ENCODE assay signal across 8 mouse cellular contexts in genomic region chr2:84840748-84841563, GRCm38 (mm10). TPM values are rescaled to one million over a fixed set of nuclear protein-coding genes. Genes with fewer than 3 reads are reported as not detected.
DNase-seq lines count a peak whose midpoint lies in the region; ATAC-seq lines count a peak whose summit lies in the region.

No protein-coding gene starts in this region.

- peaks cover 41% of the 10 kb centered on the region for H3K4me1 ChIP-seq in forebrain, embryonic 10.5 days
- peaks cover 34% of the 10 kb centered on the region for H3K4me1 ChIP-seq in limb, embryonic 15.5 days
- H3K4me1 ChIP-seq in stomach, embryonic 15.5 days: peaks cover 22% of the 10 kb centered on the region

- no peak for ATAC-seq in limb, embryonic 15.5 days (ENCODE audit: insufficient number of reproducible peaks, low FRiP score, low TSS enrichment, low read depth)
- peak; percentile 10 for ATAC-seq in stomach, embryonic 15.5 days (ENCODE audit: insufficient read depth, low FRiP score, low read depth)
- no peak for ATAC-seq in monocyte, adult 5-6 weeks (replicated peaks; ENCODE audit: insufficient number of reproducible peaks, low FRiP score, low TSS enrichment, poor library complexity, severe bottlenecking)

- DNase-seq in spleen, adult 12 weeks (ENCODE audit: low spot score): peak; percentile 21
- no peak for DNase-seq in spleen, adult 18-20 months
- DNase-seq in forebrain, embryonic 10.5 days (ENCODE audit: extremely low spot score, low spot score): no peak
- no peak for DNase-seq in adrenal gland, postnatal 36 days
- no peak for DNase-seq in left cerebral cortex, postnatal 4 days

- 9% methylated on average over 17 of the region's 17 CpGs for WGBS in forebrain, embryonic 10.5 days
- WGBS in limb, embryonic 15.5 days: 7% methylated on average over 17 of the region's 17 CpGs
- 3% methylated on average over 17 of the region's 17 CpGs for WGBS in stomach, embryonic 15.5 days

- H3K9me3 ChIP-seq in forebrain, embryonic 10.5 days: no peaks in the 10 kb centered on the region
- no peaks in the 10 kb centered on the region for H3K9me3 ChIP-seq in limb, embryonic 15.5 days
- no peaks in the 10 kb centered on the region for H3K9me3 ChIP-seq in stomach, embryonic 15.5 days

- peak overlapping the region; percentile 59 for H3K9ac ChIP-seq in limb, embryonic 15.5 days
- peak overlapping the region; percentile 84 for H3K9ac ChIP-seq in stomach, embryonic 15.5 days

- H3K4me2 ChIP-seq in limb, embryonic 15.5 days: peak overlapping the region; percentile 90
- H3K4me2 ChIP-seq in stomach, embryonic 15.5 days: peak overlapping the region; percentile 90

- intact Hi-C loops in left cerebral cortex, postnatal 4 days (cut with DNase I): no loop called here

- H3K4me3 ChIP-seq in forebrain, embryonic 10.5 days: peak overlapping the region; percentile 79
- H3K4me3 ChIP-seq in limb, embryonic 15.5 days: peak overlapping the region; percentile 66
- peak overlapping the region; percentile 70 for H3K4me3 ChIP-seq in stomach, embryonic 15.5 days (replicated peaks)

- peaks cover 25% of the 10 kb centered on the region for H3K27me3 ChIP-seq in forebrain, embryonic 10.5 days (ENCODE audit: poor library complexity, severe bottlenecking)
- peaks cover 3% of the 10 kb centered on the region; the same call in 1 of the 2 replicates for H3K27me3 ChIP-seq in limb, embryonic 15.5 days
- no peaks in the 10 kb centered on the region for H3K27me3 ChIP-seq in stomach, embryonic 15.5 days (replicated peaks)

- peaks cover 23% of the 10 kb centered on the region for H3K36me3 ChIP-seq in forebrain, embryonic 10.5 days (replicated peaks)
- 0 out of 2 replicates have a peak, but pooled peaks cover 4% of the 10 kb centered on the region for H3K36me3 ChIP-seq in limb, embryonic 15.5 days
- H3K36me3 ChIP-seq in stomach, embryonic 15.5 days: no peaks in the 10 kb centered on the region

- H3K27ac ChIP-seq in forebrain, embryonic 10.5 days: peak overlapping the region; percentile 96
- H3K27ac ChIP-seq in limb, embryonic 15.5 days: peak overlapping the region; percentile 86
- H3K27ac ChIP-seq in stomach, embryonic 15.5 days: peak overlapping the region; percentile 91

RNA-seq across cellular contexts. Expression of gene Slc43a1, which starts 2.3 kb away (rescaled TPM):
- polyA plus RNA-seq in forebrain, embryonic 10.5 days (2016; fragmentation: Nextera tagmentation; extraction: Ambion mirVana): 28.5 and 29.3 TPM in 2 replicates
- 14.5 and 16.5 TPM in 2 replicates for polyA plus RNA-seq in limb, embryonic 15.5 days (2015; fragmentation: Nextera tagmentation; extraction: Ambion mirVana)
- polyA plus RNA-seq in stomach, embryonic 15.5 days (2015; fragmentation: Nextera tagmentation; extraction: Ambion mirVana): 19.5 and 26.3 TPM in 2 replicates
- total RNA-seq in monocyte, adult 5-6 weeks (2017): 0.29 to 0.32 TPM in 2 of 3 replicates, not detected in the other
- 1 to 10 TPM; 6.6 to 7.5 TPM for total RNA-seq in adrenal gland, postnatal 36 days (2021)
- total RNA-seq in left cerebral cortex, postnatal 4 days (2021): 1 to 10 TPM in 1 of 2 experiments, under 1 TPM in 1; 0.46 to 1.3 TPM

RNA-seq across cellular contexts. Expression of gene Timm10, which starts 14.2 kb away (rescaled TPM):
- 68.6 and 70.9 TPM in 2 replicates for polyA plus RNA-seq in forebrain, embryonic 10.5 days (2016; fragmentation: Nextera tagmentation; extraction: Ambion mirVana)
- polyA plus RNA-seq in limb, embryonic 15.5 days (2015; fragmentation: Nextera tagmentation; extraction: Ambion mirVana): 45.0 and 49.8 TPM in 2 replicates
- polyA plus RNA-seq in stomach, embryonic 15.5 days (2015; fragmentation: Nextera tagmentation; extraction: Ambion mirVana): 47.2 and 50.4 TPM in 2 replicates
- 11.3 to 21.0 TPM (median 16.2 TPM) in 3 replicates for total RNA-seq in monocyte, adult 5-6 weeks (2017)
- 10 to 100 TPM; 46.2 to 51.4 TPM for total RNA-seq in adrenal gland, postnatal 36 days (2021)
- 10 to 100 TPM; 55.5 to 60.4 TPM for total RNA-seq in left cerebral cortex, postnatal 4 days (2021)

RNA-seq across cellular contexts. Expression of gene Smtnl1, which starts 18.5 kb away (rescaled TPM):
- 0.46 TPM in 1 of 2 replicates, not detected in the other for polyA plus RNA-seq in forebrain, embryonic 10.5 days (2016; fragmentation: Nextera tagmentation; extraction: Ambion mirVana)
- polyA plus RNA-seq in limb, embryonic 15.5 days (2015; fragmentation: Nextera tagmentation; extraction: Ambion mirVana): 0.76 and 3.4 TPM in 2 replicates
- 0.08 and 0.19 TPM in 2 replicates for polyA plus RNA-seq in stomach, embryonic 15.5 days (2015; fragmentation: Nextera tagmentation; extraction: Ambion mirVana)
- total RNA-seq in monocyte, adult 5-6 weeks (2017): not detected in 3 replicates
- not detected for total RNA-seq in adrenal gland, postnatal 36 days (2021)
- total RNA-seq in left cerebral cortex, postnatal 4 days (2021): not detected

RNA-seq across cellular contexts. Expression of gene Ube2l6, which starts 42.3 kb away (rescaled TPM):
- 28.8 and 33.1 TPM in 2 replicates for polyA plus RNA-seq in forebrain, embryonic 10.5 days (2016; fragmentation: Nextera tagmentation; extraction: Ambion mirVana)
- polyA plus RNA-seq in limb, embryonic 15.5 days (2015; fragmentation: Nextera tagmentation; extraction: Ambion mirVana): 45.5 and 49.2 TPM in 2 replicates
- polyA plus RNA-seq in stomach, embryonic 15.5 days (2015; fragmentation: Nextera tagmentation; extraction: Ambion mirVana): 52.7 and 79.0 TPM in 2 replicates
- total RNA-seq in monocyte, adult 5-6 weeks (2017): 19.2 to 64.4 TPM (median 43.8 TPM) in 3 replicates
- total RNA-seq in adrenal gland, postnatal 36 days (2021): 10 to 100 TPM; 17.1 to 23.1 TPM
- 1 to 10 TPM; 5.3 to 5.7 TPM for total RNA-seq in left cerebral cortex, postnatal 4 days (2021)

RNA-seq across cellular contexts. Expression of gene Rtn4rl2, which starts 45.6 kb away (rescaled TPM):
- polyA plus RNA-seq in forebrain, embryonic 10.5 days (2016; fragmentation: Nextera tagmentation; extraction: Ambion mirVana): 0.78 and 1.0 TPM in 2 replicates
- polyA plus RNA-seq in limb, embryonic 15.5 days (2015; fragmentation: Nextera tagmentation; extraction: Ambion mirVana): 0.96 TPM in 2 replicates
- polyA plus RNA-seq in stomach, embryonic 15.5 days (2015; fragmentation: Nextera tagmentation; extraction: Ambion mirVana): 0.85 and 0.91 TPM in 2 replicates
- total RNA-seq in monocyte, adult 5-6 weeks (2017): not detected in 3 replicates
- 1 to 10 TPM in 1 of 2 experiments, under 1 TPM in 1; 0.79 to 2.4 TPM for total RNA-seq in adrenal gland, postnatal 36 days (2021)
- 10 to 100 TPM; 59.4 to 61.6 TPM for total RNA-seq in left cerebral cortex, postnatal 4 days (2021)
